Mouse (Mus musculus): ENCODE data around the gene Dusp8. TPM values are rescaled to one million over a fixed set of nuclear protein-coding genes. Genes with fewer than 3 reads are reported as not detected.
A peak's percentile ranks its signal among the peaks of the same experiment; 100 is the strongest.

Gene Dusp8
- polyA plus RNA-seq, 1 experiment: 13.4 TPM

DNA sequence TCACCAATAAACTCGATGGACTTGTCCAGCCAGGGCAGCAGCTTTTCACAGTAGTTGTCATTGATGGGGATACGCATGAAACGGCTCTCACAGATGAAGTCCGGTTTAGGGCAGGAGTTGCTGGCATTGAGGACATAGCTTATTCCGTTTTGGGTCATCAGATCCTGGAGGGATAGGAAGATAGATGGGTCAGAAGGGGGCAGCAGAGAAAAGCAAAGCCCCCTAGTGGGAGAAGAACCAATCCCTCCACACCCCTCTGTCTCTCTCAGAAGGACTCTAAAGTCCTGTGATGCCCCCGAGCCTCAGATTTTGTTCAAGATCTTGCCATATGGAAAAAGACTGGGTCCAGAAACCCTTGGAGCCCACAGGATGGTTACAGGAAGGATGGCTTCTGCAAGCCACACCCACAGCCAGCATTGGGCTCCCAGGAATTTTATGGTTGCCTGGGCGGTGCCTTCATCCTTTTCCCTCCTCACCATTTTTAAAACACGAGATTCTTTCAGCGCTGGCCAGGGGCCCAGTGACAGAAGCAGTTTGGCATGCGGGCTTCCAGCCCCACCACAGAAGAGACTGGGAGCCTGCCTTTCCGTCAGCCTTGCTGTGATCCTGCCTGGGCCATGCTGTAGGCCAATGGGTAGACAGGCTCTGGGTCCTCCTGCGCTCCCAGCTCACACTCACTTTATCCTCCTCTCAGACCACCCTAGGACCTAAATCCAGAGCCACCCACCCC, 11.9 kb downstream of the Dusp8 start:
- peak; percentile 2; the same call in 1 of the 2 replicates for TF ChIP-seq CTCF (IDR thresholded peaks at IDR 0.05; ENCODE audit: extremely low read depth, insufficient read length, insufficient replicate concordance, low read depth, low read length)
- TF ChIP-seq POLR2A (IDR thresholded peaks at IDR 0.05; ENCODE audit: low read depth, low read length): no peak
- Histone ChIP-seq H3K4me3 (ENCODE audit: low read depth, low read length) (no peak overlapping the region), H3K27me3 (ENCODE audit: control insufficient read depth, insufficient read depth, low read length) (no peaks in the 10 kb centered on the region), H3K36me3 (ENCODE audit: control insufficient read depth, insufficient read depth, low read length) (peaks cover 38% of the 10 kb centered on the region), H3K27ac (ENCODE audit: insufficient read depth, low read depth, low read length) (peak overlapping the region; percentile 13; the same call in 1 of the 2 replicates), H3K4me1 (ENCODE audit: control insufficient read depth, insufficient read depth, insufficient read length, low read length) (peaks cover 13% of the 10 kb centered on the region)
- 46% methylated on average over 12 of the region's 12 CpGs for WGBS

DNA sequence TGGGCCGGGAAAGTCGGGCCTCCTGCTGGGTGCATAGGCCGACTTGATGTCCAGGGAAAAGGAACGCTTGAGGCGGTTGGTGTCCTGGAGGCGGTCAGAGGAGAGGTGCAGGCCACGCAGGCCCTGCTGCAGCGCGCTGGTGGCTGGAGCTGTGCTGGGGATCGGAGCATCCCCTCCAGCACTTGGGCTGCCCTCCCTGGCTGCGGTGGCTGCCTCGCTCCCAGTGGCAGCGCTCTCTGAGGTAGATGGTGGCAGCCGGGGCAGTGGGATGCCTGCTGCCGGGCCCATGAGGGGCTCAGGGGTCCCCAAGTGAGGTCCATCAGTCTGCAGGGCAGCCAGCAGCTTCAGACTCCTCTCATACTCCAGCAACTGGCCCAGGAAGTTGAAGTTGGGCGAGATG, 13.0 kb downstream of the Dusp8 start:
- Histone ChIP-seq H3K4me3 (ENCODE audit: low read depth, low read length) (no peak overlapping the region), H3K27me3 (ENCODE audit: control insufficient read depth, insufficient read depth, low read length) (no peaks in the 10 kb centered on the region), H3K27ac (ENCODE audit: insufficient read depth, low read depth, low read length) (no peak overlapping the region), H3K36me3 (ENCODE audit: control insufficient read depth, insufficient read depth, low read length) (peaks cover 35% of the 10 kb centered on the region), H3K4me1 (ENCODE audit: control insufficient read depth, insufficient read depth, insufficient read length, low read length) (peaks cover 13% of the 10 kb centered on the region)
- TF ChIP-seq CTCF (IDR thresholded peaks at IDR 0.05; ENCODE audit: extremely low read depth, insufficient read length, insufficient replicate concordance, low read depth, low read length) (no peak), POLR2A (IDR thresholded peaks at IDR 0.05; ENCODE audit: low read depth, low read length) (no peak)
- 94% methylated on average over 16 of the region's 16 CpGs for WGBS

DNA sequence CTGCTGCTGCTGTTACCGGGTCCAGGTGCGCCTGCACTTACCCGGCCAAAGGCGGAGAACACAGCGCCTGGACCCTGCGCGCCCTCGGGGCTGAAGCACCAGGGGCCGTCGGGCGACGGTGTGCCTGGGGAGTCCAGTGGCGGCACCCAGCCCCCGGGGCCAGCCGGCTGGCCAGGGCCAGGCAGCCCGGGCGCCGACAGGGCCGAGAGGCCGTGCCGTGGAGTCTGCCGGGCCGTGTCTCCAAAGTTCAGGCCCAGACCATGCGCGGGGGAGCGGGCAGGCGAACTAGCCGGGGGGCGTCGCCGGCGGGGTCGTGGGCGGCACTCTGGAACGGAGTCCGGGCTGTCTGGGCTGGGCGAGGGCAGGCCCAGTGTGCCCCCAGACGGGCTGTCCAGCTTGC, 13.5 kb downstream of the Dusp8 start:
- WGBS: 81% methylated on average over 38 of the region's 38 CpGs

DNA sequence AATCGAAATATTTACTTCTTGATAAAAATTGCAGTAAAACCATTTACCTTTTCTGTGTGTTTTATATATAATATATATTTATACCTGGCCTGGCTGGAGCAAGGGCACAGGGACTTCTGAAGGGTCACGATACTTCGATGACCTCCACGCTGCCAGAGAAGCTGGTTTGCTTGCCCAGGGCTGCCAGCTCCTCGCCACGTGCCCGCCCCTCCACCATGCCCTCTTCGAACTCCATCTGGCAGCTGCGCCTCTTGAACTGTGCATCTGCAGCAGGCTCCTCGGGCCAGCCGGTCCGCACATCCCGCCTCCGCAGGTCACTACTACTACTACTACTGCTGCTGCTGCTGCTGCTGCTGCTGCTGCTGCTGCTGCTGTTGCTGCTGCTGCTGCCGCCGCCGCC, 13.9 kb downstream of the Dusp8 start:
- Histone ChIP-seq H3K4me3 (ENCODE audit: low read depth, low read length) (no peak overlapping the region), H3K27ac (ENCODE audit: insufficient read depth, low read depth, low read length) (no peak overlapping the region), H3K27me3 (ENCODE audit: control insufficient read depth, insufficient read depth, low read length) (no peaks in the 10 kb centered on the region), H3K36me3 (ENCODE audit: control insufficient read depth, insufficient read depth, low read length) (peaks cover 31% of the 10 kb centered on the region), H3K4me1 (ENCODE audit: control insufficient read depth, insufficient read depth, insufficient read length, low read length) (peaks cover 13% of the 10 kb centered on the region)
- 78% methylated on average over 17 of the region's 17 CpGs for WGBS
- TF ChIP-seq CTCF (IDR thresholded peaks at IDR 0.05; ENCODE audit: extremely low read depth, insufficient read length, insufficient replicate concordance, low read depth, low read length): no peak

More for the DNA sequence above, 13.5 kb downstream of the Dusp8 start:
- H3K4me3 ChIP-seq (ENCODE audit: low read depth, low read length): no peak overlapping the region
- peaks cover 13% of the 10 kb centered on the region for H3K4me1 ChIP-seq (ENCODE audit: control insufficient read depth, insufficient read depth, insufficient read length, low read length)
- TF ChIP-seq CTCF (IDR thresholded peaks at IDR 0.05; ENCODE audit: extremely low read depth, insufficient read length, insufficient replicate concordance, low read depth, low read length) (no peak), POLR2A (IDR thresholded peaks at IDR 0.05; ENCODE audit: low read depth, low read length) (no peak)
- no peak overlapping the region for H3K27ac ChIP-seq (ENCODE audit: insufficient read depth, low read depth, low read length)
- H3K36me3 ChIP-seq (ENCODE audit: control insufficient read depth, insufficient read depth, low read length): peaks cover 35% of the 10 kb centered on the region
- H3K27me3 ChIP-seq (ENCODE audit: control insufficient read depth, insufficient read depth, low read length): no peaks in the 10 kb centered on the region

DNA sequence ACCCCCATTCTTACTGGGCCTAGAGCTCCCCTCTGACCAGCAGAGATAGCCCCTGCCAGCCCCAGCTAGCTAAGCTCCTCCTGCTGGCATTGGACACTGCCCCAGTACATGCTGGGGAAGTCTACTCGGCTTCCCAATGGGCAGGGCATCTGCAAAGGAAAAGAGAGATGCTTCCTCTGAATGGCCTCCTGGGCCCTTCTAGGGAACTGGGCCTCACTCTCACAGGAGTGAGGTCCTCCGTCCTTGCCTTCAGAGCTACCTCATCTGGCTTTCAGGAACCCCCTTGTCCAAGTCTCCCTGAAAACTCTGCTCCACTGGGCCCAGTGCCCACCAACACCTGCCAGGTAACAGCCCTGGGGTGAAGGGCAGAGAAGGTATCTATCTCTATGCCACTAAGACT, 14.8 kb downstream of the Dusp8 start:
- no peak overlapping the region for H3K4me3 ChIP-seq (ENCODE audit: low read depth, low read length)
- H3K27ac ChIP-seq (ENCODE audit: insufficient read depth, low read depth, low read length): no peak overlapping the region
- no peak for TF ChIP-seq POLR2A (IDR thresholded peaks at IDR 0.05; ENCODE audit: low read depth, low read length)
- no peak for TF ChIP-seq CTCF (IDR thresholded peaks at IDR 0.05; ENCODE audit: extremely low read depth, insufficient read length, insufficient replicate concordance, low read depth, low read length)
- WGBS: 58% methylated on average over 2 of the region's 2 CpGs
- H3K36me3 ChIP-seq (ENCODE audit: control insufficient read depth, insufficient read depth, low read length): peaks cover 31% of the 10 kb centered on the region
- peaks cover 13% of the 10 kb centered on the region for H3K4me1 ChIP-seq (ENCODE audit: control insufficient read depth, insufficient read depth, insufficient read length, low read length)
- no peaks in the 10 kb centered on the region for H3K27me3 ChIP-seq (ENCODE audit: control insufficient read depth, insufficient read depth, low read length)

DNA sequence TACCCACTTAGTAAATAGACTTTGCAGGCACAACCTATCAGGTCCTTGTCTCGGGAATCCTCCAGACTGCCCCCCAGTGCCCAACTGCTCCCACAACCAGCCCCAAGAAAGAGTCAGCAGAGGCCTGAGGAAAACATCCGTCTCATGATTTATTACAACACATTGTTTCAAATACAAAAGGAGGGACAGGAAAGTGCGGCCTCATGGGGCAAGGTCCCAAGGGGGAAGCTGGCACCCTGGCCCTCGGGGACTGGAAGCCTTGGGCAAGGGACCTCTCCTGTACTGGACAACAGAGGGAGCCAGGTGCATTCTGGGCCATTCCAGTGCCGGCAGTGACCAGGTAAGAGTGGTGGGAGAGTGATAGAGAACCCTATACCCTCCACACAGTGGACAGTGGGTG, 16.3 kb downstream of the Dusp8 start:
- Histone ChIP-seq H3K4me1 (ENCODE audit: control insufficient read depth, insufficient read depth, insufficient read length, low read length) (peaks cover 5% of the 10 kb centered on the region), H3K4me3 (ENCODE audit: low read depth, low read length) (no peak overlapping the region), H3K27ac (ENCODE audit: insufficient read depth, low read depth, low read length) (no peak overlapping the region), H3K27me3 (ENCODE audit: control insufficient read depth, insufficient read depth, low read length) (no peaks in the 10 kb centered on the region), H3K36me3 (ENCODE audit: control insufficient read depth, insufficient read depth, low read length) (peaks cover 30% of the 10 kb centered on the region)
- TF ChIP-seq CTCF (IDR thresholded peaks at IDR 0.05; ENCODE audit: extremely low read depth, insufficient read length, insufficient replicate concordance, low read depth, low read length) (no peak), POLR2A (IDR thresholded peaks at IDR 0.05; ENCODE audit: low read depth, low read length) (no peak)
- WGBS: 80% methylated on average over 5 of the region's 5 CpGs

DNA sequence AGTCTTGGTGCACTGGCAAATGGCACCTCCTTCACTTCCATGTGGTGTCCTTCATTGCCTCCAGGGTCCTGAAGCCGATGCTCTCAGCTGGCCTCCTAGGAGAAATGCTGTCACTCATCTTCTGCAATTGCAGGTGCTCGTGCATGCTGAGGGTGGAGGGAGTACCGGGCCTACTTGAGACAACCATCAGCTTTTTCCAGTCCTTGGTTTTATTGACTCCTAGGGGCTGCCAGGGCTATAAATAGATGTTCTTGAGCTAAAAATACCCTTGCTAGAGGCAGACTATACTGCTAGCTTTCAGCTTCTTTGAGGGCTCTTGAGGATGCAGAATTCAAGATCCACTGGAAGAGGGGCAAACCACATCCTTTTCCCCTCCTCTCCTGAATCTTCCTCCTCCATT, 18.5 kb downstream of the Dusp8 start:
- H3K36me3 ChIP-seq (ENCODE audit: control insufficient read depth, insufficient read depth, low read length): peaks cover 13% of the 10 kb centered on the region
- H3K27me3 ChIP-seq (ENCODE audit: control insufficient read depth, insufficient read depth, low read length): no peaks in the 10 kb centered on the region
- H3K27ac ChIP-seq (ENCODE audit: insufficient read depth, low read depth, low read length): no peak overlapping the region
- no peaks in the 10 kb centered on the region for H3K4me1 ChIP-seq (ENCODE audit: control insufficient read depth, insufficient read depth, insufficient read length, low read length)
- TF ChIP-seq POLR2A (IDR thresholded peaks at IDR 0.05; ENCODE audit: low read depth, low read length): no peak
- no peak for TF ChIP-seq CTCF (IDR thresholded peaks at IDR 0.05; ENCODE audit: extremely low read depth, insufficient read length, insufficient replicate concordance, low read depth, low read length)
- 61% methylated on average over 3 of the region's 3 CpGs for WGBS
- no peak overlapping the region for H3K4me3 ChIP-seq (ENCODE audit: low read depth, low read length)

All from small intestine, adult 2 months (tissue).